Mouse (Mus musculus): ENCODE measurements around the gene Vmn2r11. TPM values are rescaled to one million over a fixed set of nuclear protein-coding genes. Genes with fewer than 3 reads are reported as not detected.
"Not testable (repeated sequence)": the region's sequence is repeated elsewhere in the genome, so short reads cannot be mapped to it uniquely, and the experiment has no call there.

Vmn2r11 gene
- total RNA-seq (2014; rRNA removed) = not detected in 2 replicates
- polyA plus RNA-seq (2015; fragmentation: Nextera tagmentation; extraction: Ambion mirVana) = not detected in 2 replicates

- not testable (repeated sequence) for H3K27ac ChIP-seq (ENCODE audit: low read depth, low read length); H3K9me3 ChIP-seq (ENCODE audit: low read length); H3K36me3 ChIP-seq (ENCODE audit: insufficient read depth); H3K9ac ChIP-seq; H3K4me1 ChIP-seq (ENCODE audit: insufficient read depth); DNase-seq; H3K27me3 ChIP-seq (ENCODE audit: insufficient read depth, low read length); ATAC-seq; H3K4me2 ChIP-seq (ENCODE audit: low read depth); H3K4me3 ChIP-seq (ENCODE audit: low read depth, low read length)
- 92% methylated on average over 3 of the region's 3 CpGs for WGBS
These were observed at the start of gene Vmn2r11 for GRCm38 (mm10) chr5:109059469-109059868. TSS of gene Vmn2r11 (minus strand) at chr5:109059569.

- not testable (repeated sequence) for H3K9ac ChIP-seq; H3K4me3 ChIP-seq (ENCODE audit: low read depth, low read length); H3K27me3 ChIP-seq (ENCODE audit: insufficient read depth, low read length); DNase-seq; ATAC-seq; H3K4me2 ChIP-seq (ENCODE audit: low read depth); H3K27ac ChIP-seq (ENCODE audit: low read depth, low read length); H3K9me3 ChIP-seq (ENCODE audit: low read length); H3K4me1 ChIP-seq (ENCODE audit: insufficient read depth); H3K36me3 ChIP-seq (ENCODE audit: insufficient read depth)
- WGBS = 88% methylated on average over 5 of the region's 5 CpGs
These were observed 38.5 kb upstream of the Vmn2r11 start, which contains the start of gene Vmn2r12 for GRCm38 (mm10) chr5:109097850-109098249. TSS of gene Vmn2r12 (minus strand) at chr5:109097950.

- H3K9ac ChIP-seq; H3K4me1 ChIP-seq (ENCODE audit: insufficient read depth); H3K27ac ChIP-seq (ENCODE audit: low read depth, low read length); ATAC-seq; H3K36me3 ChIP-seq (ENCODE audit: insufficient read depth); H3K27me3 ChIP-seq (ENCODE audit: insufficient read depth, low read length); DNase-seq; H3K4me2 ChIP-seq (ENCODE audit: low read depth); H3K9me3 ChIP-seq (ENCODE audit: low read length); H3K4me3 ChIP-seq (ENCODE audit: low read depth, low read length): not testable (repeated sequence)
- 78% methylated on average over 3 of the region's 3 CpGs for WGBS
These were observed 37.1 kb upstream of the Vmn2r11 start for GRCm38 (mm10) chr5:109096482-109096881.

- H3K9ac ChIP-seq; H3K4me1 ChIP-seq (ENCODE audit: insufficient read depth); H3K4me3 ChIP-seq (ENCODE audit: low read depth, low read length); H3K36me3 ChIP-seq (ENCODE audit: insufficient read depth); H3K27me3 ChIP-seq (ENCODE audit: insufficient read depth, low read length); H3K4me2 ChIP-seq (ENCODE audit: low read depth); H3K27ac ChIP-seq (ENCODE audit: low read depth, low read length); H3K9me3 ChIP-seq (ENCODE audit: low read length); ATAC-seq; DNase-seq: not testable (repeated sequence)
- 48% methylated on average over 4 of the region's 4 CpGs for WGBS
These were observed 12.6 kb upstream of the Vmn2r11 start for GRCm38 (mm10) chr5:109072016-109072415.

- Histone ChIP-seq H3K9me3 (ENCODE audit: low read length) (0 out of 2 replicates have a peak, but pooled peaks cover 9% of the 10 kb centered on the region), H3K4me2 (ENCODE audit: low read depth) (no peak overlapping the region), H3K27me3 (ENCODE audit: insufficient read depth, low read length) (no peaks in the 10 kb centered on the region), H3K4me3 (ENCODE audit: low read depth, low read length) (no peak overlapping the region), H3K4me1 (ENCODE audit: insufficient read depth) (no peaks in the 10 kb centered on the region), H3K27ac (ENCODE audit: low read depth, low read length) (no peak overlapping the region), H3K36me3 (ENCODE audit: insufficient read depth) (no peaks in the 10 kb centered on the region), H3K9ac (no peak overlapping the region)
- no peak for ATAC-seq
- no peak for TF ChIP-seq CTCF (IDR thresholded peaks at IDR 0.05; ENCODE audit: low read depth)
- no peak for DNase-seq
- 90% methylated on average over 1 of the region's 1 CpGs for WGBS
These were observed 4.1 kb downstream of the Vmn2r11 start for GRCm38 (mm10) chr5:109055286-109055685.

- Histone ChIP-seq H3K36me3 (ENCODE audit: insufficient read depth) (no peaks in the 10 kb centered on the region), H3K4me1 (ENCODE audit: insufficient read depth) (no peaks in the 10 kb centered on the region), H3K27me3 (ENCODE audit: insufficient read depth, low read length) (no peaks in the 10 kb centered on the region), H3K9ac (no peak overlapping the region), H3K9me3 (ENCODE audit: low read length) (no peaks in the 10 kb centered on the region; the same call in 1 of the 2 replicates), H3K4me3 (ENCODE audit: low read depth, low read length) (no peak overlapping the region), H3K4me2 (ENCODE audit: low read depth) (no peak overlapping the region), H3K27ac (ENCODE audit: low read depth, low read length) (no peak overlapping the region)
- DNase-seq (no peak), ATAC-seq (no peak)
- no peak for TF ChIP-seq CTCF (IDR thresholded peaks at IDR 0.05; ENCODE audit: low read depth)
These were observed 26.8 kb downstream of the Vmn2r11 start for GRCm38 (mm10) chr5:109032591-109032990.

- not testable (repeated sequence) for H3K9me3 ChIP-seq (ENCODE audit: low read length); H3K9ac ChIP-seq; H3K36me3 ChIP-seq (ENCODE audit: insufficient read depth); H3K4me2 ChIP-seq (ENCODE audit: low read depth); H3K27ac ChIP-seq (ENCODE audit: low read depth, low read length); H3K4me1 ChIP-seq (ENCODE audit: insufficient read depth); H3K4me3 ChIP-seq (ENCODE audit: low read depth, low read length); H3K27me3 ChIP-seq (ENCODE audit: insufficient read depth, low read length); ATAC-seq; DNase-seq
These were observed 52.9 kb downstream of the Vmn2r11 start, which contains the start of gene Vmn2r10 for GRCm38 (mm10) chr5:109006427-109006826. TSS of gene Vmn2r10 (minus strand) at chr5:109006527.

Other genes with a start within 250 kb of the Vmn2r11 start
- gene Vmn2r9, start 207.0 kb downstream of the Vmn2r11 start, total RNA-seq (2014; rRNA removed) = not detected in 2 replicates
- not detected in 2 replicates for gene Vmn2r9, start 207.0 kb downstream of the Vmn2r11 start, polyA plus RNA-seq (2015; fragmentation: Nextera tagmentation; extraction: Ambion mirVana)
- not detected in 2 replicates for gene Vmn2r10, start 53.0 kb downstream of the Vmn2r11 start, total RNA-seq (2014; rRNA removed)
- not detected in 2 replicates for gene Vmn2r10, start 53.0 kb downstream of the Vmn2r11 start, polyA plus RNA-seq (2015; fragmentation: Nextera tagmentation; extraction: Ambion mirVana)
- gene Vmn2r12, start 38.4 kb upstream of the Vmn2r11 start, total RNA-seq (2014; rRNA removed) = not detected in 2 replicates
- not detected in 2 replicates for gene Vmn2r12, start 38.4 kb upstream of the Vmn2r11 start, polyA plus RNA-seq (2015; fragmentation: Nextera tagmentation; extraction: Ambion mirVana)
- not detected in 2 replicates for gene Vmn2r13, start 132.6 kb upstream of the Vmn2r11 start, total RNA-seq (2014; rRNA removed)
- not detected in 2 replicates for gene Vmn2r13, start 132.6 kb upstream of the Vmn2r11 start, polyA plus RNA-seq (2015; fragmentation: Nextera tagmentation; extraction: Ambion mirVana)
- not detected in 2 replicates for gene Vmn2r14, start 165.1 kb upstream of the Vmn2r11 start, total RNA-seq (2014; rRNA removed)
- not detected in 2 replicates for gene Vmn2r14, start 165.1 kb upstream of the Vmn2r11 start, polyA plus RNA-seq (2015; fragmentation: Nextera tagmentation; extraction: Ambion mirVana)
- gene Vmn2r15, start 238.1 kb upstream of the Vmn2r11 start, total RNA-seq (2014; rRNA removed) = not detected in 2 replicates
- not detected in 2 replicates for gene Vmn2r15, start 238.1 kb upstream of the Vmn2r11 start, polyA plus RNA-seq (2015; fragmentation: Nextera tagmentation; extraction: Ambion mirVana)

Measured in forebrain, postnatal 0 days (tissue).